Mouse (Mus musculus) heart, adult 9 months (tissue): ENCODE measurements around the gene 1700018B08Rik.

ENCODE experiments used
- DNase-seq, 2 experiments: peaks; one replicate each; pipeline ENCODE4 v3.0.0; 2022; ENCODE audit warnings: low spot score in 2 of 2

The 1700018B08Rik gene

DNA sequence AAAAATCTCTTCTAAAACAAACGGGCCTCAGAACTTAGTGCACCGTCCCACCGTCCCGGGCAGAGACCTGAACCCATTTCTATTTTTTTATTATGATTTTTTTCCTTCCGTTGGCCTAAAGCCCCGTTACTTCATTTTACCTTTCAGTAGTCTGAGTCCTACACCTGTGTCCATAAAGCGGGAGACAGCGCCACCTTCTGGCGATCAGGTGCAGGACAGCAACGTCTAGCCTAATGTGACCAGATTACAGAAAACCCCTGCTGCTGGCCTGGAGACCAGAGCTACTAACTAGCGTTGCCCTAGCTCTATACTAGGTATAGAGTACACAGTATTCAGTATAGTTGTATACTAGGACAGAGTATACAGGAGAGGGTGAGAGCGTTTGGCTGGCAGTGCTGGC lies 30.7 kb downstream of the 1700018B08Rik start:
- DNase-seq: peak; percentile 27 to 64

DNA sequence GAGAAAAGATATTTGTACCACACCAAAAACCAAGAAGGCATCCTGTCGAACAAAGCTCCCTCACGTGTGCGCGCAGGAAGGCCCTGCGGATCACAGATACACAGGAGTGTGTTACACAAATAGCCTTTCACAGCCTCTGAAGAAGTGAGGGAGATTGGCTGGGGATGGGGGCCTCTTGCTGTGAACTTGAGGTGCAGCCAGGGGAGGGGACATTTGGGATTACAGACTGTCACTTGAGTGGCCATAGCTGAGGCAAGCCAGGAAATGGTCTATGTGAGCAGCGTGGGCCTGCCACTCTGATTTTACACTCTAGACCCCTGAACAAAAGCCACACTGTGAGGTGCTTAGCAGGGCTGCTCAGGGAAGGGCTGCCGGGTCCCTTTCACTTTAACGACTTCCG lies 32.4 kb downstream of the 1700018B08Rik start:
- no peak for DNase-seq

DNA sequence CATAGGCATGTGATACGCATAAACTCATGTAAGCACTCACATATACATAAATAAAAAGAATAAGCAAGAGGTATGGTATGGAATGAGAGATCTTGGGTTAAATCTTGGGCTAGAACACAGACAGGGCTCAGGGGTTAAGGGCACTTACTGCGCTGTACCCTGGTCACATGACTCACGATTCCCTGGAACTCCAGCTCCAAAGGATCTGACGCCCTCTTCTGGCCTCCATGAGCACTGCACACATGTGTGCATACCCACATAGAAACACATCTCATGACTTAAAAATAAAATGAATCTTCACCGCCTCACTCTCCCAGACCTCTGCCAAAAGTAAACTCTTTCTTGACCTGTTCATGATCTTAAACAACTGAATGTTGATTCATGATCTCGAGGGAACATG lies 46.5 kb downstream of the 1700018B08Rik start:
- no peak for DNase-seq

DNA sequence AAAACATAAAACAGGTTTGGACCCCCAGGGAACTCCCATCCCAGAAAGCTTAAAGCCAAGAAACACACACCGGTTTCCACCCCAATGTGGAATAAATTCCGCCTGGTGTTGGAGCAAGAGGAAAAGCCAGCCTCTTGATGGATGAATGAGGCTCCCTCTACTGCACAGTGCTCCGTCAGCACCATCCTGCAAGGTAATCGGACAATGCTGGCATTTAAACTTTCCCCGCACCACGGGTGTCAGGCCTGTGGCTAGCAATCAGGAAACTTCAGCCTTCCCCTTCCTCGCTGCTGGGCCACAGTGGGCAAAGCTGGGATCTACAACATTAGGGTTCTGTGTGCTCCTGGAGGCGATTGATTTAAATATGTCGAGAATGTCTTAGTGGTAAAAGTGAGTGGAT lies 52.5 kb downstream of the 1700018B08Rik start:
- no peak for DNase-seq

DNA sequence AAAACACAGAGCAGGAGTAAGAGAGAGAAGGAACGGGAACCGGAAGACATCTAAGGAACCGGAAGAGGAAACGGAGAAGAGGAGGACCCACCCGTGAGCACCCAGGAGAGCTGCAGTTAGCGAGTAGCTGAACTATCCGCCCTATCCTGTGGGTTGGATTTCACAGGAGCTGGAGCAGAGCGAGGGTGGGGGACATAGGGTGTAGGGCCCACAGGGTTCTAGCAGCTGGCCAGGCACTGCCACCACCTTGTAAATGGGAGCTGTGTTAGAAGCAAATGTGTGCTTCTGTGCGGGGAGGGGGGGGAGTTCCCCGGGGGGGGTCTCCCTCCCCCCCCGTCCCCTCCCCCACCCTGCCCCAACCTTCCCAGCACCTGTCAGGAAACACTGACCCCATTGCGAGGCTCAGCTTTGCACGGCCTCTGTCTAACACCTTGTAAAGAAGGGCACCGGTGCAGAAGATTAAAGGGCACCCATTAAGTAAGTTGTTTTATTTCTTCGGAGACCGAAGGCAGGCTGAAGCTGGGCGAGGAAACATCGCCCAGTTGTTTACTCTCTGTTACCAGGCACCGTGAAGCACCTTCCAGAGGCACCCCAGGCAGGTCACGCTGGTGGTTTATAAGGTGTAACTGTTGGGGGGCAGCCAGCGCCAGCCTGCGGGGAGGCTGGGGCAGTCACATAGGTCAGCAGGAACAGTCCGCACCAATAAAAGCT lies 59.9 kb downstream of the 1700018B08Rik start:
- peak in 1 of 2 experiments; percentile 5 for DNase-seq
